Mouse (Mus musculus) thymus, postnatal 25 days (tissue): ENCODE data around the gene Pdgfb.

Source experiments
- DNase-seq: peaks from one replicate; pipeline ENCODE4 v3.0.0; 2022

Gene Pdgfb

DNA sequence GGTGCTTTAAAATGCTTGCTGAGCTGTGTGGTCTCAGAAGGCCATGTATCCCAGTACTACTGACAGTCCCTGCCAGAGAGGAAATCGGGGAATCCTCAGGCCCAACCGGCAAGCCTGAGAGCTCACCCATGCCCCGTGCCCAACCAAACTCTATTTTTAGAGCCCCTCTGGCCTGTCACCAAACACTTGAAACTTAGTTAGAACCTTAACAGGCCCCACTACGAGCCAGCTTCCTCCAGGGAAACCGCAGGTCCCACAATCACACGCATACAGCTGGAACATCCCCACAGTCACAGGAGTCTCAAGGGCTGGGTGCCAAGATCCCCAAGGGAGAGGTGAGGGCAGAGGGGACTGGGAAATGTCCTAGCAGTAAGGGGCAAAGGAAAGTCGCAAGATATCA, 8.6 kb downstream of the Pdgfb start:
- DNase-seq, result no peak

DNA sequence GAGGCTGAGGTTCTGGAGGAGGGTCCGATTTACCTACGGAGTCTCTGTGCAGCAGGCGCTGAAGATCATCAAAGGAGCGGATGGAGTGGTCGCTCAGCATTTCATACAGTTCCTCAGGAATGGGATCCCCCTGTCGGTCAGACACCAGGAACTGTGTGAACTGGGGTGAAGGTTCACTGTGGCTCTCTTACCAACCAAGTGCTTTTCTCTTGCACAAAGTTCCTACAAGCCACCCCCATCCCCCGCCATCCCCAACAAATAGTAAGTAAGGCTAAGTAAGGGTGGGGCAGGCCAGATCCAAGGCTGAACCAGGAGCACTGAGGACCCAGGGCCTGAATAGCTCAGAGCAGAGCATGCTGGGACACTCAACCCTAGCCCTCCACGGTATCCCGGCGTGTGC, 9.3 kb downstream of the Pdgfb start:
- no peak for DNase-seq

DNA sequence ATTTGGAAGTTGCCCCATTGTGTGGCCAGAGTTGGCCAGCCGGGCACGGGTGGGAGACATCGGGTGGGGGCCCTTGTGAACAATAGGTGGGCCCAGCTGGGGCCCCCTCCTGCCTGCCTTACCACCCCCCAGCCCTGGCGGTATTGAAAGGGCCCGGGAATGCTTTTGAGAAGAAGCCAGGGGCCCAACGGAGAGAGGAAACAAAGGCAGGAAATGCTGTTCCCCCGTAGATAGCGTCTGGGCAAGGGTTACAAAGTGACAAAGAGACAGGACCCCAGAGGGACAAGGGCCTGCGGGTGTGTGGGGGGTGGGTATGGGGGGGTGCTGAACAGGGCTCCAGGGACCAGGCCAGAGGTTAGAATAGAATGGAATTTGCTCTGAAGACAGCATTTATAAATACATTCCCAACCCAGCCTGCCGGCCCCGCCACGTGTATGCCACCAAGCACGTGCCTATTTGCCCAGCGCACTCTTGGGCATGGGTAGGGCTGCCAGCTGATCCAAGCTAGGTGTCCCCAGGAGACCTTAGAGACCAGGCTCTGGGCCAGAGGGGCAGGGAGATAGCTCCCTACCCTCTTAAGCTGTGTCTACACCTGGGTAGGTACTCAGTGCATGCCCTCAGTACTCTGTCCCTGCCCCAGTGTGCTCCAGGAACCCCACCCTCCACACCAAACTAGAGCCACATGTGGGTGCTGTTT, 10.0 kb downstream of the Pdgfb start:
- DNase-seq, result peak; percentile 29

DNA sequence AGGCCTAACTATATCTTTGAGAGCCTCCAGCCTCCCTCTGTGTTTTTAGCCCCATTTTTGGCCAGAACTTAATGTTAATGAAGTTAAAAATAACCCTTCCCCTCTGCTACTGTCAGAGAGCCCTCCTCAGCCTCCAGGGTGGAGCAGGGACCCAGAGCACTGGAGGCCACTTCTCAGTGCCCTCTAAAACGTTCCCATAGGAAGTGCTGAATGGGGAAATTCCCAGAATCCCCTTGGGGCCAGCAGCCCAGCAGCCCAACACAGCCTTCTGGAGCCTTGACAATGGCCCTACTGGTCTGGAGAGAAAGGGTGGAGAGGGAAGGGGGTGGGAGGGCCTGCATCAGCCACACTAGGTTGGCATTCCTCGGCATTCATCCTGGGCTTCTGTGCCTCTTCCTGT, 11.2 kb downstream of the Pdgfb start:
- DNase-seq, result no peak

DNA sequence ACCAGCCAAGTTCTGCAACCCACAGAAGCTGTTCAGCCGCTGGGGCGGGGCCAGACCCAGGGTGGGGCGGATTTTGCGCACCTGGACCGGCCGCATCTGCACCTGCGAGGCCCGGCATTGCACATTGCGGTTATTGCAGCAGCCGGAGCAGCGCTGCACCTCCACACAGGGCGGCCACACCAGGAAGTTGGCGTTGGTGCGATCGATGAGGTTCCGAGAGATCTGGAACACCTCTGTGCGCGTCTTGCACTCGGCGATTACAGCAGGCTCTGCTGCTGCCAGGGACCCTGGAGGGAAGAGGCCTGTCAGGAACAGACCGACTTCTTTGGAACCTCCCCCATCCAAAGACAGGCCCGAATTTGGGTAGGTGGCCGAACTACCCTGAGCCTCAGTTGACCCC, 13.2 kb downstream of the Pdgfb start:
- no peak for DNase-seq

DNA sequence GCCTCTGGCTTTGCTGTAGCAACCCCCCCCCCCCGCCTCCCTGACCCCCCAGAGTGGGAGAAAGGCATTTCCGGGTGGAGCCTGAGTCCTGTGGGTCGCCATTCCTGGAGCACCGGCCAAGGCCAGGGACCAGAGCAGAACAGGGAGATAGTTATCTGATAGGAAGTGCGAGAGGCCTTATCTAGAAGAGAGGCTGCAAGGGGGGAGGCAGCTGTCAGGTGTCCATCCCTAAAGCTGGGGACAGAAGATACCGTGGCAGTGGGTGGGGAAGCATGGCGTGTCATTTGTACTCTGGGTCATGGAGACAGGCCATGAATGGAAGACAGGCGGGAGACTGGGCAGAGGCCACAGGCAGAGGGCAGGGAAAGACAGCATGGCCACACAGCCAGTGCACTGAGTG, 14.1 kb downstream of the Pdgfb start:
- no peak for DNase-seq

DNA sequence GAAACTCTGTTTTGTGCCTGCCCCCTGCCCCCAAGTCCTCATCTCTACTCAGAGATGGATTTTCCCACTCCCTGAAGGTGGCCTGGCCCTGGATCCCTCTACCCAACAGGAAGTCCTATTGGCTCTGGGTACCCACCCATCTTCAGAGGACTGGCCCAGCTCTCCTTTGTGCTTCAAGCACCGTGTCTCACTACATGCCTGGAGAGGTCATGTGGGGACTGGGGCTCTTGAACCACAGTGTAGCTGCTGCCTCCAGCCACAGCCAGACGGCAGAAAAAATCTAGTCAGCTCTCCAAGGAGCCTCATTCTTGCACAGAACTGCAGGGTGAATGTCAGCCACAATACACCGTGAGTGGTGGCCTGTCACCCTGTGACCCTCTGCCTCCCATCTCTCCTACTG, 16.8 kb downstream of the Pdgfb start:
- no peak for DNase-seq

DNA sequence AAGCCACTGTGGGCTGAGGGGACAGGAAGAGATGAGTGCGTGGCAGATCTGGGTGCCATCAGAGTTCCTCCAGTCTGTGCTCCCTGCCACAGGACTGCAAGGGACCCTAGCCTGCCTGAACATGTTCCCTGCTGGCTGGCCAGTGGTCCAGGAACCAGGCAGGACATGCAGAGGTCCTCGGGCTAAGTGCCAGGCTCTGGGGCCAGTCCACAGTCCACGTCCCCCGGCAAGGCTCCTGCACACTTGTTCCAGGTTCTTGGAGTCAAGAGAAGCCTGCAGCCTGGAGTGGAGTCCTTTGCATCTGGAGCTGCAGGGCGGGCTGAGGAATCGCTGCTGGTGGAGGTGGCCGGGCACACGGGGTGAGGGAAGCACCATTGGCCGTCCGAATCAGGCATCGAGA, 18.0 kb downstream of the Pdgfb start:
- DNase-seq, result no peak

DNA sequence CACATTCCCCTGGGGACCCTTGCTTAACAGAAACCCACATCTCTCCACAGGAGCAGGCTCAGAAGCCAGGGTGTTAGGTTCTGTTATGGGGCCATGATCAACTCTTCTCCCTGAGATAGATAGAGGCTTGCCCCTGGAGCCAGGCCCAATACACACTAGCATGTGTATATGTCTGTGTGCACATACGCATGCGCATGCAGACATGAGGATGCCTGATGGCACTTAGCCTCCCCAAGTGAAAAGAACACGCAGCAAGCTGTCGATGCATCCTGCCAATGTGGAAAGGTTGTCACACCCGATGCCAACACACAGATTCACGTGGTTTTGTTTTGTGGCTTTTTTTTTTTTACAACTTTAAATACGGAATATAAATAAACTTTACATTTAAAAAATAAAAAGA, 19.2 kb downstream of the Pdgfb start:
- DNase-seq, result no peak

DNA sequence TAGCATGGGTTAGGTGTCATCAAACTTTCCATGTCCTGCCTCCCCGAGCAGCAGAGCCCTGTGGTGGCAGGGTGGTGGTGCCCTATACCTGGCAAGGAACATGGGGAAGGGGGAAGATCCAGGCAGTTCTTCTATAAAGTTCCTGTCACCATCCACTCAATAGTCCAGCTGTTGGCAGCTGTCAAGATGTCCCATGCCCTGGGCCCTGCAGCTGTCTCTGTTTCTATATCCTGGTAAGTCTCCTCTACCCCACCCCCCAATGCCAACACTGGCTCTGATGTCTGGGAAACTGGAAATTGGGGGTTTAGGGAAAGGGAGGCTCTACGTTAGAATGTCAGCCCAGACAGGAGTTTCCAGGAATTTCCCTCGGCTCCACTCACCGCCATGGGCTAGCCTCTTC, 20.2 kb downstream of the Pdgfb start:
- DNase-seq, result no peak

DNA sequence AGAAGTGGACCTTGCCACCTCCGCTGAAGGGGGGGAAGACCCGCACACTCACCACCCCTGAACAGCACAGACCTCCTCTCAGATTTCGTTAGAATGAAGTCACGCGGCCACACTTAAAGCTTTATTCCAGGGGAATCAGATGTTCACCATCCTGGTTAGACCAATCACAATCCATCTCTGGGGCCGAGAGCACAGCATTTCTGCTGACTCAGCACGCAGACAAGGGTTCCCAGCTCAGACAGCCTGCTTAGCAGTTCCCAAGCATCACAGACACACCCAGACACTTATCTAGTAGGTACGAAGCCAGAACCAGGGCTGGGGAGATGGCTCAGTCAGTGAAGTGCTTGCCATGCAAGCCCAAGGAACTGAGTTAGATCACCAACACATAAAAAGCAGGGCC, 28.6 kb downstream of the Pdgfb start:
- no peak for DNase-seq

DNA sequence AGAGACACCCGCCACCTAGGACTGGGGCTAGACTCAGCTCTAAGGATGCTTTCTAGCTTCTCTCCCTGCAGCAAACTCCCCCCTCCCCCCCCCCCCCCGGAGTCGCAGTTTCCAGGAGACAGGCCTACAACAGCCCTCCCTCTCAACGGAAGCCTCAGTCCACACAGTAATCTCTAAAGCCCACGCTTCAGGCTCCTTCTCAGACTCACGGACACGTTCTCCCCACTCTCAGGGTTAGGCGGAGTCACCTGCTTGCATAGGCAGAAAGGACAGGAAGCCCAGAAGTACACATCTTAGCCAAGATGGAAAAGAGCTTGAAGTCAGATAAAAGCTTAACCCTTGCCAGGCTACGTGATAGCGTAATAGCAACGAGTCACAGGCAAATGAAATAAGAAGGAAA, 29.3 kb downstream of the Pdgfb start:
- DNase-seq, result no peak

DNA sequence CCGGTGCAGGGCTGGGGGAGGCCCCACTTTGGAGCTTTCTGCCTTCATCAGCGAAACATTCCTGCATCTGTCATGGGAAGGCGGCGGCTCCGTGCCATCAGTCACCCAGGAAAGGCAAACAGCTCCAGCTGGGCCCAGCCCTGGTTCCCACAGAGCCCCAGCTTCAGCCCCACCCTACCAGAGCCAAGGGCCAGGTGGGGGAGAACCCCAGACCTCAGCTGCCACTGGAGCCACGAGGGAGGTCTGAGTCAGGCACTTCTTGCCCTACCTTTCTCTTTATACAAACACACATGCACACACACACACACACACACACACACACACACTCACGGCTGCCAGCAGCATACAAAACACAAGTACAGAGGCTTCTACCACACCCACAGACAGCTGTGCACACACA, 30.6 kb downstream of the Pdgfb start:
- no peak for DNase-seq

DNA sequence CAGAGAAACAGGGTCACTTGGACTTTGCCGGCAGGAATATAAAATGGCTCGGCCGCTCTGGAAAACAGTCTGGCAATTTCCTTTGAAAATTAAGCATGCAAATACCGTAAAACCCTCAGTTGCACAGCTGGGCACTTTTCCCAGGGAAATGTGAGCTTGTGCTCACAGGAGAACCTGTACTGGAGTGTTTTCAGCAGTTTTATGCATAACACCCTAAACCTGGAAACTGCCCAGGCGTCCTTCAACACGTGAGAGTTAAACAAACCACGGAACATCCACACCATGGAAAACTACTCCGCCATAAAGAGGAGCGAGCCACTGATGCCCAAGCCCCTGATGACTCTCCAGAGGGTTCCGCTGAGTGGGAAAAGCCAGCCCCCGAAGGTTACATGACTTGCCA, 34.1 kb downstream of the Pdgfb start:
- no peak for DNase-seq

DNA sequence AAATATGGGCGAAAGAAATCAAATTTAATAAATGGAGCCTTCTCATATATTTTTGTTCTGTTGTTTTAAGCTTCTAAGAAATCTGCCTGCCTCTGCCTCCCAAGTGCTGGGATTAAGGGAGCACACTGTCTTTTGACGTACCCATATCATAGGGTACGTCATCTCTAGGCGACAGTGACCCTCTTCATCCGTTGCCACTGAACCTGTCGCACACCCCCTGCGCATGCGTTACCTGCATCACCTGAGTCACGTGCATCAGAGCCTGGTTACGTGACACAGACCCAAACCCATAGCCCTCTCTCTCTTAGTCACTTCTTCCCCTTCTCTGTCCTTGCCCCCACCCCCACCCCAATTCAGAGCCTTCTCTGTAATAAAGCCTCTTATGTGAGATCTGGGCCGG, 42.6 kb downstream of the Pdgfb start:
- no peak for DNase-seq

DNA sequence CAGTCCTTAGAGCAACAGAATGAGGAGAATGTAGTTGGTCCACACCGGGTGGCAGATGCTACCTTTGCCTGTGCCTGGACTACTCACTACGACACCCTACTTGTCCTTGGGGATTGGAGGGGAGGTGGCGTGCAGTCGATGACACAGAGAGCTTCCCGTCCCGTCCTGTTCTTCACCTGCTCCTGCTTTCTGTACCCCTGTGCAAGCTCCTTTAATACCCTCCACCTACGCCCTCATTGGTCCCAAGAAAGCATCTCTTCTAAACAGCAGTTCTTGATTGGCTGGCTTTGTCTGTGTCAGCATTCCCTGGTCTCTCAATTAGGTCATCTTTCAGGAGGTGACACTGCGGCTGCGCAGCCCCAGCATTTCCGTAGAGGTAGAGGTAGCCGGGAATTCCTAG, 43.8 kb downstream of the Pdgfb start, which contains the start of gene Cbx7:
TSS of gene Cbx7 (minus strand) at position 180 of the 400 bp plus-strand sequence.
- no peak for DNase-seq

DNA sequence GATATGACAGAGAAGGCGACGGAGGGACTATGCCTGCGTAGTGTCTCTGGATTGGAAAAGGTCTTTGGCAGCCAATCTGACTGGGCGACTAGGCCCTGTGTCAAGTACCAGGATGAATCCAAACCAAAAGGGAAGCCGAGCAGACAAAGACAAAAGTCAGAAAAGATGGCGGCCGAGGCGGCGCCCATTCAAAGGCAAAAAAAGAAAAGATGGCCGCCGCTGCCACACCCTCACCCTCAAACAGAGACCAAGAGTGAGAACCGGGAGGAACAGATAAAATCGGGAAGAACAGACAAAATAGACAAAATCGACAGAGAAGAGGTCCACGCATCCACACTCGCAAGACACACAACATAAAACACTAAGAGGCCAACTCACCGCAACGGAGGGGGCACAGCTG, 44.3 kb downstream of the Pdgfb start:
- no peak for DNase-seq

DNA sequence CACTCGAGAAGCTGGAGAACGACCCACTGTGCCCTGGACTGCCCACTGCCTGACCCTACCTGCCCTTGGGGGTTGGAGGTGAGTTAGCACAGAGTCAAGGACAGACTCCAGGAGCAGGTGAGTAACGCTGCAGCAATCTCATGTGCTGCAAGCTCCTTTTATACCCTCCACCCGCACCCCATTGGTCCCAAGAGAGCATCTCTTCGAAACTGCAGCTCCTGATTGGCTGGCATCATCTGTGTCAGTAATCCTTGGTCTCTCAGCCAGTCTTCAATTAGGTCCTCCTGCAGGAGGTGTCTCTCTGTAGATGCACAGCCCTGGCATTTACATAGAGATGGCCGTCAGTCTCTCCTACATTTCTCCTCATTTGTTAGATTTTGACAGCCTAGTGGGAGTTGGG, 47.4 kb downstream of the Pdgfb start:
- no peak for DNase-seq

DNA sequence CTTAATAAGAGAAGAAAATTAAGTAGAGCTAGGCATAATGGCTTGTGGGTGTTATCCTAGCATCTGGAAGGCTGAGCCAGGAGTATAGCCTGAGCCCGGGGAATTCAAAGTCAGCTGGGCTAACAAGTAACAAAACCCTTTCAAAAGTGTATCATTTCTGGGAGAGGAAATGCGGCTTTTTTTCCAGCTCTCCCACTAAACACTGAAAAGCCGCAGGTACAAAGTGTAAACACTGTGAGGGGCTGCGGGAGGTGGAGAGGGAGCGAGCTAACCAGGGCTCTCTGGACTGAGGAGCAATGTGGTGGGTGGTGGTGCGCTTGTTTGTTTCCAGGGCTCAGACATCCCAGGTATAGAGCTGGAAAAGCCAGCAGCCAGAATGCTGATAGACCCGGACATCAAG, 50.4 kb downstream of the Pdgfb start:
- no peak for DNase-seq

DNA sequence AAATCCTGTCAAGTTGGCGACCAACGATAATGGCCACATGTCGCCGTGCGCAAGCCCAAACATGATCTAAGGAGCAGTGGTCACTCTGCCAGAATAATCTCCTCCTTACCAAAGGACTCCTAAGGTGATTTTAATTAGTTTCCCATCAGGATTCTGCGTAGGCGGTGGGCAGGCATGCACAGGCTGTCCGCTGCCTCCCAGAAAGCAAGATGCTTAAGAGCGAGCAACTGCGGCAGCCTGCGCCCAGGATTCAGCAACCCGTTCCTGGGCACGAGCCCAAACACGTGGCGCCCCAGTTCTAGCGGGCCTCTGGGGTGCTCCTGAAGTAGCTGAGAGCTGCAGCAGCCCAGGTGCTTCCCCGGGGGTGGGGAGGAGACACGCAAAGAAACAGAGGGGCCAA, 52.1 kb downstream of the Pdgfb start:
- DNase-seq, result no peak

DNA sequence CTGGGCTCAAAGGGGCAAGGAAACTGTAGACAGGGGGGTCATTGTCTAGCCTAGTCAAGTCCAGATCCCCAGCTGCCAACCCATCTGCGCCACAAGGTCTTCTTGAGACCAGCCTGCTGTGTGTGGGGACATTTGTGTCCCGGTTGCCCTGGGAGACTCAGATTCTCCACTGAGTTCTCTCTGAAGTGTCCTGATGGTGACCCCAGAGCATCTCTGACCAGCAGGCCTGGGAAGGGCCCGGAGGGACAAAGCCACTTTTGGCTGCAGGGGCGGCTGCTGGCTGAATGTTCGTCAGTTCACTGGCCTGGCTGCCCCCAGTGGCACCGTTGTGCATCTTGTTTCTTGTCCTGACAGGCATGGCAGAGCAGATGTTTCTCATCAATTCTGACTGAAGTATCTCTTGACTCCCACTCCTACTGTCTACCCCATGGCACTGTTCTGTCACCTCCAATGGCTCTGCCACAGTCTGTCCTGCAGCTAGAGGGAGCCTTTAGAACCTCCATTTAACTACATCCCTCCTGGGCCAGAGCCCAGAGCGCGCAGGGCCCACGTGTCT, 53.3 kb downstream of the Pdgfb start:
- no peak for DNase-seq

DNA sequence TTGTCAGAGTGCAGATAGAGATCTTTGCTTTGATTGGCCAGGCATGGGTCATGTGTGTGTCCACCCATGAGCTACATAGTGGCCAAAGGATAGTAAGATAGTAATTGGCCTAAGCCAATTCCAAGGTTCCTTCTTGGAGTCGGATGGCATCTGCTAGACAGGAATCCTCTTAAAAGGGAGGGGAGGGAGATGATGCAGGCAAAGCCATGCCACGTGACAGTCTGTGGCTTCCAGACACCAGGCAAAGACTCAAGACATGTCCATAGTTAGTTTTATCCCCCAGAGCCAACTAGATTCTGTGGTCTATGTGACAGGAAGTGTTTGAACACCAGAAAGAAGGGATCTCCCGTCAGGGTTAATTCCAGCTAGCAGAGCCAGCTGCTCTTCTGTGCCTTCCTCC, 56.4 kb downstream of the Pdgfb start:
- no peak for DNase-seq

DNA sequence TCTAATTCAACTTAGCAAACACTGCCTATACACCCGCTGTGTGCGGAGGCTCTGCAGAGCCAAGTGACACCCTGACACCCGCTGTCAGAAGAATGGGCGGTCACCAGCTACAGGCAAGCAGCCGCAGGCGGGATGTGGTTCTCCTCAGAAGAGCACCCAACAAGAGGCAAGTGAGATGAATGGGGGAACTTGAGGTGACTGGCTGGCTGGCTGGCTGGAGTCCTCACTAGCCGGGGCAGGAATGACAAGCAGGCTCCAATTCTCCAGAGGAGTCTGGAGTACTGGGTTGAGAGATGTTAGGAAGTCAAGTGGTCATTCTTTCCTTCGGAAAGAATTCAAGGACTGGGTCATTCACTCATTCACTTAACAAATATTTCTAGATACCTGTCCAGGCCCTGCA, 58.2 kb downstream of the Pdgfb start:
- DNase-seq, result peak; percentile 67

DNA sequence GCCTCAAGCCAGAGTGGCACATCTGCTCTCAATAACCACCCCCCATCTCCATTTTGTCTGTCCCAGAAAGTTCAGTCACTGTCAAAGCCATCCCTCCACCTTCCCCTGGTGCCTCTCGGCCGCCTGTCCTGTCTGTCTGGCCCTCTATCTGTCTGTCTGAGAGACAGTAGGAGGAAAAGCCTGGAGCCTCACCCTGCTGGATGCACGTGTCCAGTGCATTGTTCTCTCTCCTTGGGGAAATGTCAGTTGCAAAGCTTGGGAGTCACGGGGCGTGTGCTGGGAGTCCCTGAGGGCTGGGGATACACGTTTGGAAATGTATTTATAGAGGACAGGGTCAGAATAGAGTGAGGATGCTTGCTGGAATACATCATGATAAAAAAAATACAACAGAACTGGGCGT, 61.3 kb downstream of the Pdgfb start:
- no peak for DNase-seq

DNA sequence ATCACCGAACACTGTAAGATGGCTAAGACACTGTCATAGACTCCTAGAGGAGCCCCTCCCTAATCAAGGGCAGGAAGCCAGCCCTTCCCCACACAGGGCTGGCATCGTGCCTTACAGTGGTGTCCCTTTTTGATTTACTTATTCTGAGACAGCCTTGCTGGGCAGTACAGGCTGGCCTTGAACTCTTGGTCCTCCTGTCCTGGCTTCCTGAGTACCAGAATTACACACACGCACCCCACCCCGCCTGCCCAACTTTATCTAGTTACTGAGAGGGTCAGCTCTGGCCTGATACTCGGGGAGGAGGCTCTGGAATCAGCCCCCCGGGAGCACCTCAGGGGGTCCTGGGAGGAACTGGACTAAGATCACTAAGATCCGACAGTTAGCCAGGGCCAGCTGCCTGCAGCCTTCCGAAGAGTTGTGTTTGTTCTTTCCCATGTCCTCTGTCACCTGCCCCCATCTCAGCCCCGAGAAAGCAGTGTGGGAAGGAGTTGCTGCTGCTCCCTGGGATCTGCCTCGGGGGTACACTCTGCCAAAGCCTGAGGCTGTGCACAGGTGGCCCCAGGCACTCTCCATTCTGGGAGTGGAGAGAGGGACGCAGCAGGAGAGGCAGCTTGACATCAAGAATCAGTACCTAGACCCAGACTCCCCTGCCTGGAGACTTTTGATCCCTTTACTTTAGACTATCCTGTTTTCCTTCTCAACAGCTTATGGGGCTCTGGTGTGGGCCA, 62.1 kb downstream of the Pdgfb start:
- no peak for DNase-seq
